Mouse (Mus musculus) activated CD4-positive, CD25-positive, alpha-beta regulatory T cell (primary cell): ENCODE data around the gene Eif3j1. TPM values are rescaled to one million over a fixed set of nuclear protein-coding genes. Genes with fewer than 3 reads are reported as not detected.

Experiments
- polyA plus RNA-seq, 2 experiments: library from polyadenylated mRNA; unstranded; fragments of 100-300 nt; shearing (Covaris generic); gene quantifications; one replicate each; pipeline ENCODE4 v1.2.1; 2017

Gene Eif3j1
- polyA plus RNA-seq: 10 to 100 TPM; 10.2 to 11.2 TPM

GRCm38 (mm10) chr2:122027862-122028755, at the start of gene Eif3j1:
Gene Eif3j1, plus strand, starts transcription at chr2:122028546.

Other genes with a start within 250 kb of the Eif3j1 start
- 10 to 100 TPM in 1 of 2 experiments, under 1 TPM in 1; 0.71 to 12.4 TPM for gene Frmd5, start 221.5 kb upstream of the Eif3j1 start, polyA plus RNA-seq
- gene Casc4, start 161.6 kb upstream of the Eif3j1 start, polyA plus RNA-seq: 1 to 10 TPM; 5.6 to 6.6 TPM
- gene Ctdspl2, start 72.5 kb upstream of the Eif3j1 start, polyA plus RNA-seq: 10 to 100 TPM; 48.6 to 54.8 TPM
- not detected for gene Mageb3, start 72.5 kb upstream of the Eif3j1 start, polyA plus RNA-seq
- 10 to 100 TPM in 1 of 2 experiments, 1 to 10 TPM in 1; 8.8 to 18.1 TPM for gene Spg11, start 89.8 kb downstream of the Eif3j1 start, polyA plus RNA-seq
- gene B2m, start 119.1 kb downstream of the Eif3j1 start, polyA plus RNA-seq: over 10,000 TPM in 1 of 2 experiments, 1,000 to 10,000 TPM in 1; 7,428 to 10,506 TPM
- gene Trim69, start 132.2 kb downstream of the Eif3j1 start, polyA plus RNA-seq: under 1 TPM; 0.30 to 0.60 TPM
- gene Patl2, start 157.6 kb downstream of the Eif3j1 start, polyA plus RNA-seq: 1 to 10 TPM in 1 of 2 experiments, under 1 TPM in 1; 0.63 to 6.6 TPM
- gene Terb2, start 157.7 kb downstream of the Eif3j1 start, polyA plus RNA-seq: under 1 TPM in 1 of 2 experiments, not detected in 1; 0.50 TPM
- gene Sord, start 206.2 kb downstream of the Eif3j1 start, polyA plus RNA-seq: 1 to 10 TPM; 5.6 to 9.4 TPM